Mouse (Mus musculus): ENCODE measurements around the gene Col4a1. TPM values are rescaled to one million over a fixed set of nuclear protein-coding genes. Genes with fewer than 3 reads are reported as not detected.

The Col4a1 gene
- polyA plus RNA-seq, 1 experiment, result 136 TPM

DNA sequence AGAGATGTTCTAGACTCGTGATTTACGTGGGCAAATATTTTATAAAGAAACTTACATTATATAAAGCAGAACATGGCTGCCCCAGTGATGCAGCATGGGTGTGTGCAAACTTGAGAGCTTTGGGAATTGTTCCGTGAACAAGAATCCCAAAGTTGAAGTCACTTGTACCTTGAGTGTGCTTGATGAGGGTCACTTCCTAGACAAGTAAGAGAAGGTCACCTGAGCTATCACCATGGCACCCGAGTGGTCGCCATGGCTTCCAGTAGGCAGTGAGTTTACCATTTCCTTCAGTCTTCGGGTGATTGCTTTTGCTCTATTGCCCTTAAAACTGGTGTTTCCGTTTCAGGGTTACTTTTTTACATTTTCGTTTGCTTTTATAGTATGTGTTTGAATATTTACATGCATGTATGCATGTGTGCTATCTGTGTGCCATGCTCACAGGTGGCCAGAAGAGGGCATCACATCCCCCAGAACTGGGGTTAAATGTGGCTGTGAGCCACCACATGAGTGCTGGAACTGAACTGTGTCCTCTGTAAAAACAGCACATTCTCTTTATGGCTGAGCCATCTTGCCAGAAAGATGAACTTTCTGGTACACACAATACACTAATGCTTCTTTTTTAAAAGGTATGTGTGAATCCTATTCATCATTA, 42.3 kb upstream of the Col4a1 start:
- WGBS, result 88% methylated on average over 8 of the region's 8 CpGs
- no peak overlapping the region for H3K4me3 ChIP-seq (ENCODE audit: low read depth, low read length)
- TF ChIP-seq POLR2A (IDR thresholded peaks at IDR 0.05; ENCODE audit: low read depth, low read length), result no peak
- no peak for TF ChIP-seq CTCF (IDR thresholded peaks at IDR 0.05; ENCODE audit: extremely low read depth, insufficient read length, insufficient replicate concordance, low read depth, low read length)

DNA sequence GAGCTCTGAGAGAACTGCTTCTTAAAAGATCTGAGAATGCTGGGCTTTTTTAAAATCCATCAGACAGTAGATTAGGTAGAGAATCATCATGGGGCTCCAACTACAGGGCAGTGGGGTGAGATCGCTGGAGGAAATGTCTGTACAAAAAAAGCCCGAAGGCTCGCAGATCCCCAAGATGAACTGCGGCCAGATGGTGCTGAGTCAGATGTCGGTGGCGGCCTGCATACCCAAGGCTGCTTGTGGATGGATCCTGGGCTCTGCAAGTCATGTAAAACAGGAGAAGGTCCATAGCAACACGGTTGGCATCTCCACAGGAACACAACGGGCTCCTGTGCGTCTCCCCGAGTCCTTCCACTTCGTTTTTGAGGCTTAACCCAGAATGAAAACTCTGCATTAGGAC, 39.9 kb upstream of the Col4a1 start:
- TF ChIP-seq POLR2A (IDR thresholded peaks at IDR 0.05; ENCODE audit: low read depth, low read length), result no peak
- no peak for TF ChIP-seq CTCF (IDR thresholded peaks at IDR 0.05; ENCODE audit: extremely low read depth, insufficient read length, insufficient replicate concordance, low read depth, low read length)
- no peak overlapping the region for H3K27ac ChIP-seq (ENCODE audit: insufficient read depth, low read depth, low read length)
- no peaks in the 10 kb centered on the region for H3K27me3 ChIP-seq (ENCODE audit: control insufficient read depth, insufficient read depth, low read length)
- H3K4me3 ChIP-seq (ENCODE audit: low read depth, low read length), result no peak overlapping the region
- 61% methylated on average over 11 of the region's 11 CpGs for WGBS
- H3K4me1 ChIP-seq (ENCODE audit: control insufficient read depth, insufficient read depth, insufficient read length, low read length), result no peaks in the 10 kb centered on the region
- H3K36me3 ChIP-seq (ENCODE audit: control insufficient read depth, insufficient read depth, low read length), result no peaks in the 10 kb centered on the region

More for the DNA sequence above, 42.3 kb upstream of the Col4a1 start:
- Histone ChIP-seq H3K27me3 (ENCODE audit: control insufficient read depth, insufficient read depth, low read length) (no peaks in the 10 kb centered on the region), H3K36me3 (ENCODE audit: control insufficient read depth, insufficient read depth, low read length) (no peaks in the 10 kb centered on the region), H3K4me1 (ENCODE audit: control insufficient read depth, insufficient read depth, insufficient read length, low read length) (no peaks in the 10 kb centered on the region), H3K27ac (ENCODE audit: insufficient read depth, low read depth, low read length) (no peak overlapping the region)

DNA sequence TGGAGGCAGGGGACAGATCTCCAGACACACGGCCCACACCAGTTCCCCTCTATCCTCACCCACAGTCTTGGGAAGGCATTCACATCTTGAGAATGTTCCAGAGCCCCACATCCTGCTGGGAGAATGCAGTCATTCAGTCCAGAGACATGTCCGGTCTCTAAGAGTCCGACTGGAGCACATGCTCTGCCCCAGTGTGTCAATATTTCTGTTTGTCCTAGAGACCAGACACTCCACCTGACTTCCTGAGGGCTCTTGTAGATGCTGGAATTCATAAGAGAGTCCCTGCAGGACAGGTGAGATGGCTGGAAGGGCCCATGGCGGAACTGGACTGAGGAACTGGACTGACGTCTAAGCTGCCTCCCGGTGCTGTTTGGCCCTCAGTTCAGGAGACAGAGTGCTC, 38.7 kb upstream of the Col4a1 start:
- TF ChIP-seq POLR2A (IDR thresholded peaks at IDR 0.05; ENCODE audit: low read depth, low read length) (no peak), CTCF (IDR thresholded peaks at IDR 0.05; ENCODE audit: extremely low read depth, insufficient read length, insufficient replicate concordance, low read depth, low read length) (no peak)
- H3K4me1 ChIP-seq (ENCODE audit: control insufficient read depth, insufficient read depth, insufficient read length, low read length), result 0 out of 2 replicates have a peak, but pooled peaks cover 2% of the 10 kb centered on the region
- H3K36me3 ChIP-seq (ENCODE audit: control insufficient read depth, insufficient read depth, low read length), result no peaks in the 10 kb centered on the region
- H3K27me3 ChIP-seq (ENCODE audit: control insufficient read depth, insufficient read depth, low read length), result no peaks in the 10 kb centered on the region
- no peak overlapping the region for H3K4me3 ChIP-seq (ENCODE audit: low read depth, low read length)
- 70% methylated on average over 6 of the region's 6 CpGs for WGBS
- H3K27ac ChIP-seq (ENCODE audit: insufficient read depth, low read depth, low read length), result no peak overlapping the region

GRCm38 (mm10) chr8:11348622-11349021, 36.0 kb upstream of the Col4a1 start:
- TF ChIP-seq CTCF (IDR thresholded peaks at IDR 0.05; ENCODE audit: extremely low read depth, insufficient read length, insufficient replicate concordance, low read depth, low read length) (no peak), POLR2A (IDR thresholded peaks at IDR 0.05; ENCODE audit: low read depth, low read length) (no peak)
- Histone ChIP-seq H3K36me3 (ENCODE audit: control insufficient read depth, insufficient read depth, low read length) (no peaks in the 10 kb centered on the region), H3K4me3 (ENCODE audit: low read depth, low read length) (no peak overlapping the region), H3K27ac (ENCODE audit: insufficient read depth, low read depth, low read length) (no peak overlapping the region), H3K27me3 (ENCODE audit: control insufficient read depth, insufficient read depth, low read length) (no peaks in the 10 kb centered on the region), H3K4me1 (ENCODE audit: control insufficient read depth, insufficient read depth, insufficient read length, low read length) (0 out of 2 replicates have a peak, but pooled peaks cover 5% of the 10 kb centered on the region)
- 78% methylated on average over 11 of the region's 11 CpGs for WGBS

- no peaks in the 10 kb centered on the region for H3K27me3 ChIP-seq (ENCODE audit: control insufficient read depth, insufficient read depth, low read length)
- H3K4me3 ChIP-seq (ENCODE audit: low read depth, low read length), result no peak overlapping the region
- 0 out of 2 replicates have a peak, but pooled peaks cover 5% of the 10 kb centered on the region for H3K4me1 ChIP-seq (ENCODE audit: control insufficient read depth, insufficient read depth, insufficient read length, low read length)
- 73% methylated on average over 9 of the region's 9 CpGs for WGBS
- H3K27ac ChIP-seq (ENCODE audit: insufficient read depth, low read depth, low read length), result no peak overlapping the region
- TF ChIP-seq CTCF (IDR thresholded peaks at IDR 0.05; ENCODE audit: extremely low read depth, insufficient read length, insufficient replicate concordance, low read depth, low read length) (no peak), POLR2A (IDR thresholded peaks at IDR 0.05; ENCODE audit: low read depth, low read length) (no peak)
- H3K36me3 ChIP-seq (ENCODE audit: control insufficient read depth, insufficient read depth, low read length), result no peaks in the 10 kb centered on the region
These were observed 35.1 kb upstream of the Col4a1 start for GRCm38 (mm10) chr8:11347699-11348098.

- Histone ChIP-seq H3K36me3 (ENCODE audit: control insufficient read depth, insufficient read depth, low read length) (no peaks in the 10 kb centered on the region), H3K4me1 (ENCODE audit: control insufficient read depth, insufficient read depth, insufficient read length, low read length) (peaks cover 5% of the 10 kb centered on the region; the same call in 1 of the 2 replicates), H3K4me3 (ENCODE audit: low read depth, low read length) (no peak overlapping the region), H3K27me3 (ENCODE audit: control insufficient read depth, insufficient read depth, low read length) (no peaks in the 10 kb centered on the region), H3K27ac (ENCODE audit: insufficient read depth, low read depth, low read length) (no peak overlapping the region)
- no peak for TF ChIP-seq POLR2A (IDR thresholded peaks at IDR 0.05; ENCODE audit: low read depth, low read length)
- no peak for TF ChIP-seq CTCF (IDR thresholded peaks at IDR 0.05; ENCODE audit: extremely low read depth, insufficient read length, insufficient replicate concordance, low read depth, low read length)
- 47% methylated on average over 10 of the region's 10 CpGs for WGBS
These were observed 33.6 kb upstream of the Col4a1 start for GRCm38 (mm10) chr8:11346225-11346624.

GRCm38 (mm10) chr8:11344459-11344858, 31.8 kb upstream of the Col4a1 start:
- TF ChIP-seq CTCF (IDR thresholded peaks at IDR 0.05; ENCODE audit: extremely low read depth, insufficient read length, insufficient replicate concordance, low read depth, low read length) (no peak), POLR2A (IDR thresholded peaks at IDR 0.05; ENCODE audit: low read depth, low read length) (no peak)
- Histone ChIP-seq H3K27ac (ENCODE audit: insufficient read depth, low read depth, low read length) (no peak overlapping the region), H3K36me3 (ENCODE audit: control insufficient read depth, insufficient read depth, low read length) (no peaks in the 10 kb centered on the region), H3K27me3 (ENCODE audit: control insufficient read depth, insufficient read depth, low read length) (no peaks in the 10 kb centered on the region), H3K4me1 (ENCODE audit: control insufficient read depth, insufficient read depth, insufficient read length, low read length) (peaks cover 5% of the 10 kb centered on the region; the same call in 1 of the 2 replicates), H3K4me3 (ENCODE audit: low read depth, low read length) (no peak overlapping the region)
- 63% methylated on average over 9 of the region's 9 CpGs for WGBS

Data from small intestine, adult 2 months (tissue).